In the genomic region with DNA sequence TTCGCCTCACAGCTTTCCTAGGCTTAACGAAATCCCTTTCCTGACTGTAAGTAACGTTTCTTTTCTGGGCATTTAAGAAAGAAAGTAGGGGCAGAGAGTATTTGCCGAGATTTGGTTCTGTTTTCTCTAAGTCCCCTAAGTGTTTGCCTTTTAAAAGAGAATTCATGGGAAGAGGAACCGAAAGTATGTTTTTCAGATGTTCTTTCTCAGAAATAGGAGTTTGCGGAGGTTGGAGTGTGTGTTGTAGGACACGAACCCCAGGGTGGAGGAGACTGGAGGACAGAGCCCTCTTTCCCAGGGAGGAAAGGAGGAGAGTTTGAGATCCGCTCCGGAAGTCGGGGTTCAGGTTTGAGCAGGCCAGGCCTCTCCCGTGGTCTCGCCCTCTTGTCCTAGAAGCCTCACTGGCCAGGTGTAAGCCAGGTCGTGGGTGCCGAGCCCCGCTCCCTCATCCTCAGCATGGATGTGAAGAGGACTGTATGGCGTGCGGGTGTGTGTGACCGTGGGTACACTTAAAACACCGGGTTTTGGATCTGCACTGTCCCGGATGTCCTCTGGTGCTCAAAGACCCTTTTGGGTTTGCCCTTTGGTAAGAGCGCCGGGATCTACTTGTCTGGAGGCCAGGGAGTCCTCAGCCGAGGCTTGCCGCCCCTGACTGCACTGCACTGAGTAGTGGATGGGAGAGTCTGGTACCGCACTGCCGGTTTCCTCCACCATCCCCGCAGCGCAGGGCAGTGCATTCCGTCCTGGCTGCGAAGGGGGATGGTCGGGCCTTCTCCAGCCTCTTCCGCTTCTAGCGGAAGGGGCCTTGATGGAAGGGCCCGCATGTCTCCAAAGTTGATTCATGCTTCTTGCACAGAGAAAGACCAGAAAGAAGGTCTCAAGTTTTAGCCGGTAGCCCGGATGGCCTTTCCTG, we compare ENCODE assay signal across 8 mouse cellular contexts. TPM values are rescaled to one million over a fixed set of nuclear protein-coding genes. Genes with fewer than 3 reads are reported as not detected.
A peak's percentile ranks its signal among the peaks of the same experiment; 100 is the strongest.
DNase-seq lines count a peak whose midpoint lies in the region; ATAC-seq and TF ChIP-seq lines count a peak whose summit lies in the region.

No protein-coding gene starts in this region.

- H3K4me3 ChIP-seq in kidney, postnatal 0 days (replicated peaks; ENCODE audit: low read depth, low read length): peak overlapping the region; percentile 23
- H3K4me3 ChIP-seq in kidney, adult 2 months (ENCODE audit: insufficient read depth, low read depth, low read length): no peak overlapping the region
- H3K4me3 ChIP-seq in intestine, embryonic 14.5 days (ENCODE audit: low read depth, low read length): no peak overlapping the region
- H3K4me3 ChIP-seq in neural tube, embryonic 13.5 days: no peak overlapping the region

- H3K9me3 ChIP-seq in kidney, postnatal 0 days (replicated peaks; ENCODE audit: low read length): no peaks in the 10 kb centered on the region
- no peaks in the 10 kb centered on the region for H3K9me3 ChIP-seq in intestine, embryonic 14.5 days (ENCODE audit: control insufficient read depth, low read length)
- no peaks in the 10 kb centered on the region for H3K9me3 ChIP-seq in neural tube, embryonic 13.5 days

- intact Hi-C loops in gastrocnemius, postnatal 14 days (cut with DNase I; ENCODE audit: low total_unique reads): no loop called here

- H3K27ac ChIP-seq in kidney, postnatal 0 days: no peak overlapping the region
- no peak overlapping the region for H3K27ac ChIP-seq in kidney, adult 2 months (ENCODE audit: insufficient read depth, low read depth, low read length)
- no peak overlapping the region for H3K27ac ChIP-seq in intestine, embryonic 14.5 days (ENCODE audit: low read depth)
- H3K27ac ChIP-seq in neural tube, embryonic 13.5 days (replicated peaks): no peak overlapping the region

- H3K4me1 ChIP-seq in kidney, postnatal 0 days (replicated peaks; ENCODE audit: insufficient read depth, low read length): peaks cover 18% of the 10 kb centered on the region; the same call in 1 of the 2 replicates
- H3K4me1 ChIP-seq in kidney, adult 2 months (ENCODE audit: control insufficient read depth, insufficient read depth, low read length): no peaks in the 10 kb centered on the region
- 0 out of 2 replicates have a peak, but pooled peaks cover 10% of the 10 kb centered on the region for H3K4me1 ChIP-seq in intestine, embryonic 14.5 days (replicated peaks; ENCODE audit: control insufficient read depth, insufficient read depth, low read length)
- peaks cover 22% of the 10 kb centered on the region for H3K4me1 ChIP-seq in neural tube, embryonic 13.5 days (replicated peaks)

- TF ChIP-seq POLR2A in kidney, adult 2 months (IDR thresholded peaks at IDR 0.05; ENCODE audit: low read depth, low read length): no peak

- no peak overlapping the region for H3K9ac ChIP-seq in kidney, postnatal 0 days (ENCODE audit: low read depth, low read length)
- H3K9ac ChIP-seq in intestine, embryonic 14.5 days (ENCODE audit: low read length): no peak overlapping the region
- no peak overlapping the region for H3K9ac ChIP-seq in neural tube, embryonic 13.5 days

- no peak for TF ChIP-seq CTCF in kidney, postnatal 0 days (IDR thresholded peaks at IDR 0.05; ENCODE audit: low read depth)
- no peak for TF ChIP-seq CTCF in kidney, adult 2 months (conservative IDR thresholded peaks at IDR 0.05; ENCODE audit: insufficient read depth, insufficient read length, low read depth, low read length)

- peak overlapping the region; percentile 42 for H3K4me2 ChIP-seq in kidney, postnatal 0 days (ENCODE audit: low read length)
- no peak overlapping the region for H3K4me2 ChIP-seq in intestine, embryonic 14.5 days (ENCODE audit: low read length)
- H3K4me2 ChIP-seq in neural tube, embryonic 13.5 days: 0 out of 2 replicates have a peak overlapping the region, but pooled peaks have one; percentile 2

- H3K36me3 ChIP-seq in kidney, postnatal 0 days (ENCODE audit: insufficient read depth, low read length): no peaks in the 10 kb centered on the region
- H3K36me3 ChIP-seq in kidney, adult 2 months (ENCODE audit: control insufficient read depth, insufficient read depth, low read length): no peaks in the 10 kb centered on the region
- H3K36me3 ChIP-seq in intestine, embryonic 14.5 days (ENCODE audit: control insufficient read depth, insufficient read depth, low read length): no peaks in the 10 kb centered on the region
- H3K36me3 ChIP-seq in neural tube, embryonic 13.5 days: no peaks in the 10 kb centered on the region

- WGBS in kidney, postnatal 0 days: 3% methylated on average over 36 of the region's 36 CpGs
- 4% methylated on average over 36 of the region's 36 CpGs for WGBS in kidney, adult 2 months
- 2% methylated on average over 36 of the region's 36 CpGs for WGBS in intestine, embryonic 14.5 days
- under 1% methylated on average over 36 of the region's 36 CpGs for WGBS in neural tube, embryonic 13.5 days

- peak; percentile 50; the same call in 1 of the 2 replicates for ATAC-seq in kidney, postnatal 0 days (replicated peaks; ENCODE audit: low FRiP score, low read depth)
- no peak for ATAC-seq in intestine, embryonic 14.5 days (replicated peaks; ENCODE audit: low FRiP score, low TSS enrichment, low read depth)
- no peak for ATAC-seq in neural tube, embryonic 13.5 days (ENCODE audit: low read depth)

- H3K27me3 ChIP-seq in kidney, postnatal 0 days (ENCODE audit: insufficient read depth, low read length): peaks cover 88% of the 10 kb centered on the region
- peaks cover 13% of the 10 kb centered on the region for H3K27me3 ChIP-seq in kidney, adult 2 months (replicated peaks; ENCODE audit: control insufficient read depth, insufficient read depth, low read length)
- H3K27me3 ChIP-seq in intestine, embryonic 14.5 days (replicated peaks; ENCODE audit: control insufficient read depth, insufficient read depth, low read length): peaks cover 97% of the 10 kb centered on the region
- peaks cover 96% of the 10 kb centered on the region for H3K27me3 ChIP-seq in neural tube, embryonic 13.5 days

- no peak for DNase-seq in kidney, postnatal 0 days (ENCODE audit: low spot score)
- DNase-seq in kidney, adult 2 months: no peak
- DNase-seq in embryo, embryonic 10 days (ENCODE audit: low spot score): peak; percentile 53
- DNase-seq in intestine, embryonic 14.5 days (ENCODE audit: low spot score): peak; percentile 76
- no peak for DNase-seq in adrenal gland, adult 18-20 months (ENCODE audit: low spot score in 2 of 2)
- no peak for DNase-seq in gastrocnemius, postnatal 14 days
- DNase-seq in ovary, postnatal 14 days (ENCODE audit: low spot score): no peak

RNA-seq across cellular contexts. Expression of a gene that starts 3.0 kb away (rescaled TPM):
- polyA plus RNA-seq in kidney, postnatal 0 days (2015; fragmentation: Nextera tagmentation; extraction: Ambion mirVana): 0.08 TPM in 1 of 2 replicates, not detected in the other
- 0.09 and 0.15 TPM in 2 replicates for polyA plus RNA-seq in kidney, adult 2 months (2012; rRNA removed)
- polyA plus RNA-seq in intestine, embryonic 14.5 days (2014; fragmentation: Nextera tagmentation; extraction: Ambion mirVana): not detected in 2 replicates
- not detected in 2 replicates for polyA plus RNA-seq in neural tube, embryonic 13.5 days (2015; fragmentation: Nextera tagmentation; extraction: Ambion mirVana)
- total RNA-seq in adrenal gland, adult 18-20 months (2021): under 1 TPM in 1 of 2 experiments, not detected in 1; 0.13 TPM
- under 1 TPM; 0.18 to 0.23 TPM for total RNA-seq in gastrocnemius, postnatal 14 days (2021)

Comparison
In these comparisons a context has a peak if more than half of its experiments do, and no peak if none do; other contexts are left out.
1. DNase-seq: peak in embryo, embryonic 10 days (single experiment) and intestine, embryonic 14.5 days (single experiment); none in kidney, postnatal 0 days (single experiment), kidney, adult 2 months (single experiment), adrenal gland, adult 18-20 months (0 of 2), gastrocnemius, postnatal 14 days (single experiment) and ovary, postnatal 14 days (single experiment).